ENCODE assay signal across 17 mouse cellular contexts in genomic region chr1:60488635-60489034, GRCm38 (mm10).
DNase-seq lines count a peak whose midpoint lies in the region; ATAC-seq lines count a peak whose summit lies in the region.
"Had no signal": no experiment of that assay in that cellular context is flagged by ENCODE, and none has a peak within 500 bp of the region (broad histone marks: within the 10 kb centered on the region; RNA-seq: fewer than 3 reads in every experiment).

No protein-coding gene starts in this region.

- peak; percentile 45 for ATAC-seq in frontal cortex, adult (ENCODE audit: low TSS enrichment)
- ATAC-seq: CD4-positive, CD25-positive, alpha-beta regulatory T cell, adult 4 months; forebrain, postnatal 0 days had no signal

- intact Hi-C loops in left cerebral cortex, postnatal 10 days (cut with DNase I), result loop anchor here (5.0 kb wide), 1 partner anchor 374 kb away; no protein-coding TSS in a partner anchor

- DNase-seq in frontal cortex, postnatal 10 days (ENCODE audit: low spot score in 2 of 2), result no peak
- DNase-seq in left cerebral cortex, adult 18-20 months (ENCODE audit: low spot score in 2 of 2), result peak; percentile 36 to 52
- DNase-seq in left cerebral cortex, postnatal 10 days (ENCODE audit: extremely low spot score in 1 of 2, low spot score in 2 of 2), result no peak
- DNase-seq in right cerebral cortex, adult 2 months (ENCODE audit: low spot score in 2 of 2), result peak; percentile 45 to 55
- DNase-seq in right cerebral cortex, postnatal 10 days (ENCODE audit: low spot score in 2 of 2), result no peak
- DNase-seq in telencephalon, adult 2 months (ENCODE audit: low read depth, low spot score), result peak; percentile 45
- no peak for DNase-seq in spleen, adult 12 weeks (ENCODE audit: low spot score)
- DNase-seq: adrenal gland, adult 8-10 months; adrenal gland, postnatal 36 days; B cell, adult 2 months; cerebellum, adult 11 months; cerebellum, adult 8-10 months; forebrain, postnatal 0 days; gastrocnemius, postnatal 14 days; heart, postnatal 36 days had no signal

Comparison
In these comparisons a context has a peak if more than half of its experiments do, and no peak if none do; other contexts are left out.
1. DNase-seq: peak in left cerebral cortex, adult 18-20 months (2 of 2), right cerebral cortex, adult 2 months (2 of 2) and telencephalon, adult 2 months (single experiment); none in frontal cortex, postnatal 10 days (0 of 2), left cerebral cortex, postnatal 10 days (0 of 2), right cerebral cortex, postnatal 10 days (0 of 2) and spleen, adult 12 weeks (single experiment).